12 mouse cellular contexts compared by ENCODE assay signal in genomic region chr1:69583932-69584659, GRCm38 (mm10).
"Had no signal": no experiment of that assay in that cellular context is flagged by ENCODE, and none has a peak within 500 bp of the region (broad histone marks: within the 10 kb centered on the region; RNA-seq: fewer than 3 reads in every experiment).

No protein-coding gene starts in this region.

- H3K9ac ChIP-seq: limb, embryonic 13.5 days; midbrain, embryonic 12.5 days; neural tube, embryonic 13.5 days had no signal

- ATAC-seq: intestine, postnatal 0 days; midbrain, embryonic 16.5 days had no signal

- H3K36me3 ChIP-seq: limb, embryonic 13.5 days; midbrain, embryonic 12.5 days; neural tube, embryonic 13.5 days had no signal

- H3K4me2 ChIP-seq: limb, embryonic 13.5 days; midbrain, embryonic 12.5 days; neural tube, embryonic 13.5 days had no signal

- H3K27me3 ChIP-seq: limb, embryonic 13.5 days; midbrain, embryonic 12.5 days; neural tube, embryonic 13.5 days had no signal

- H3K27ac ChIP-seq: limb, embryonic 13.5 days; midbrain, embryonic 12.5 days; neural tube, embryonic 13.5 days; stomach, postnatal 0 days had no signal

- H3K4me3 ChIP-seq: limb, embryonic 13.5 days; midbrain, embryonic 12.5 days; neural tube, embryonic 13.5 days had no signal

- H3K9me3 ChIP-seq: limb, embryonic 13.5 days; midbrain, embryonic 12.5 days; neural tube, embryonic 13.5 days had no signal

- DNase-seq: kidney, adult 8-10 months; kidney, postnatal 25 days; left cerebral cortex, postnatal 4 days; lung, adult 18-20 months; right cerebral cortex, postnatal 14 days; thymus, postnatal 14 days had no signal

- H3K4me1 ChIP-seq: limb, embryonic 13.5 days; midbrain, embryonic 12.5 days; neural tube, embryonic 13.5 days had no signal
